Mouse (Mus musculus): Measurements from ENCODE around the gene Elovl2.

DNA sequence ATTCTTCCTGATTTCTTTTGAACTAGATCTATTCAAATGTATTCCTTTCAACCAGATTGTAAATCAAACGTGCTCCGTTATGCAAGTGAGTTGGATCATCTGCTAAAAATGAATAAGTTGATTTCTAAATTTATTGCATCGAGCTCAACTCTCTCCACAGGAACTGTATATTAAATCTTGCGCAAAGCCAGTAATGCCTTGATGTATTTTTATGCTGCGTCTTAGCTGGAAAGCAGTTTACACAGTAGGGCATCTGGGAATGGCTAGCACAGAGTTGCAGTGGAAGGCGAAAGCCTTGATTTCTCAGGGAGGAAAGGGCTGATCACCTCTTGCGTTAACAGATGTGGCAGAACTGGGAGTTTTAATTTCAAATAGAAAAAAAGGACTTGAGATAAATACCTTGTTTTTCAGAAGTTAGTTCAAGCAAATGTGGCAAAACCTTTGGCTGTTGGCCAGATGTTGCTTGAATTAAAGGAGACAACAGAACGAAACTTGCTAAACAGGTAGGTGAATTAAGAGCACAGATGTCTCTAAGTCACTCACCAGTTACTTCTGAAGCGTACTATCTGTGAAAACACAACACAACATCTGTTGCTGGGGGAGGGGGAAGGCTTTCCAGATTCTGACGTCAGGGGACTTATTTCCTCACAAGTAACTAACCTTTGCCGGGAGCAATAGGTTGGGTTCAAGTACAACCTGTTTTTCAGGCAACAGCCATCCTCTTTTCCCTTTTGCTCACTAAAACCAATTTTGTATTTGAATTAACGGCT lies 28.7 kb upstream of the Elovl2 start:
- TF ChIP-seq POLR2A (IDR thresholded peaks at IDR 0.05; ENCODE audit: control insufficient read depth, extremely low read depth, insufficient read depth, low read length, poor library complexity): no peak
- no peak for TF ChIP-seq CTCF (IDR thresholded peaks at IDR 0.05; ENCODE audit: borderline replicate concordance, control insufficient read depth, extremely low read depth, insufficient read depth, low read length, poor library complexity)

Measured in thymus, adult 2 months (tissue).